Mouse (Mus musculus) embryonic facial prominence, embryonic 10.5 days (tissue): ENCODE measurements around the gene Invs. TPM values are rescaled to one million over a fixed set of nuclear protein-coding genes. Genes with fewer than 3 reads are reported as not detected.
A peak's percentile ranks its signal among the peaks of the same experiment; 100 is the strongest.

Experiments used
- DNase-seq: peaks from one replicate; pipeline ENCODE4 v3.0.0-alpha.2; 2017; ENCODE audit warnings: low spot score
- H3K27ac ChIP-seq: fragments of 300-500 bp; sonication (generic); replicated peaks from 2 replicates; pipeline ENCODE4 v1.5.1; 2016; ENCODE audit warnings: mild to moderate bottlenecking
- H3K27me3 ChIP-seq: fragments of 300-500 bp; sonication (generic); replicated peaks from 2 replicates; pipeline ENCODE4 v1.6.1; 2016; ENCODE audit warnings: low read depth, mild to moderate bottlenecking; ENCODE audit not compliant: poor library complexity, severe bottlenecking
- H3K36me3 ChIP-seq: fragments of 300-500 bp; sonication (generic); replicated peaks from 2 replicates; pipeline ENCODE4 v1.6.1; 2016; ENCODE audit warnings: mild to moderate bottlenecking, moderate library complexity
- H3K4me1 ChIP-seq: fragments of 300-500 bp; sonication (generic); 2 replicates; pipeline ENCODE4 v1.6.1; 2016
- H3K4me3 ChIP-seq: fragments of 300-500 bp; sonication (generic); 2 replicates; pipeline ENCODE4 v1.5.1; 2016; ENCODE audit warnings: mild to moderate bottlenecking, moderate library complexity
- H3K9me3 ChIP-seq: fragments of 300-500 bp; sonication (generic); 2 replicates; pipeline ENCODE4 v1.6.1; 2016; ENCODE audit warnings: mild to moderate bottlenecking
- WGBS: fragments of 180-500 bp; shearing (Covaris S2); methylation state at CpG from one replicate; pipeline ENCODE4 v1.1.7; 2016; 5-methylcytosine and 5-hydroxymethylcytosine counted together
- polyA plus RNA-seq: library from polyadenylated mRNA; unstranded; fragments of >200 nt; fragmentation: Nextera tagmentation; extraction: Ambion mirVana; gene quantifications from 2 replicates; pipeline ENCODE4 v1.2.1, GENCODE M21; 2016

Invs gene
- polyA plus RNA-seq, 1 experiment from 2014 or later: 10.2 TPM

DNA sequence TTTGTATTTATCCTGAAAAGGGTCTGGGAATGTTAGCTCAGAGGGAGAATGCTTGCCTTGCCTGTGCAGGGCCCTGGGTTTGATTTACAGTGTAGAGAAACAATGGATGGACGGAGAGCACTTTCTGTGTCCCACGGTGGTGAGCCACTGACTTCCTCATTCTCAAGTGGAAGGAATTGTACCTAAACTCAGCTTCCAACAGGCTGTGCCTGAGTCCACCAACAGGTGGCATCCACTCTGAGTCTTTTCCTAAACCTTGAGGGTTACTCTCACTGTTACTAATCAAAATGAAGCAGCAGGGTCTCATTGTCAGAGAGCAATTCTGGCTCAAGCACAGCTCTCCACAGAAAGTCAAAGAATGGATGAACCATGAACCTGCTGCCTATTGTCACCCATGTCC is 201.7 kb downstream of the Invs start:
- Histone ChIP-seq H3K4me1 (no peaks in the 10 kb centered on the region), H3K27ac (no peak overlapping the region), H3K27me3 (no peaks in the 10 kb centered on the region), H3K4me3 (no peak overlapping the region), H3K9me3 (peaks cover 10% of the 10 kb centered on the region; the same call in 1 of the 2 replicates), H3K36me3 (no peaks in the 10 kb centered on the region)
- peak; percentile 25 for DNase-seq
- 29% methylated on average over 2 of the region's 2 CpGs for WGBS

Other genes starting within 250 kb of the Invs start
- 0.17 and 0.19 TPM in 2 replicates for gene Nr4a3, start 234.6 kb upstream of the Invs start, polyA plus RNA-seq
- gene Stx17, start 154.8 kb upstream of the Invs start, polyA plus RNA-seq: 22.3 and 24.2 TPM in 2 replicates
- gene Erp44, start 202 bp upstream of the Invs start, polyA plus RNA-seq: 57.1 and 60.5 TPM in 2 replicates
- 77.5 and 79.0 TPM in 2 replicates for gene Tex10, start 193.7 kb downstream of the Invs start, polyA plus RNA-seq